Mouse (Mus musculus): Measurements from ENCODE around the gene Mup15. TPM values are rescaled to one million over a fixed set of nuclear protein-coding genes. Genes with fewer than 3 reads are reported as not detected.
"Not testable (repeated sequence)": the region's sequence is repeated elsewhere in the genome, so short reads cannot be mapped to it uniquely, and the experiment has no call there.

The Mup15 gene
- polyA plus RNA-seq (2012; rRNA removed) = not detected in 2 replicates

DNA sequence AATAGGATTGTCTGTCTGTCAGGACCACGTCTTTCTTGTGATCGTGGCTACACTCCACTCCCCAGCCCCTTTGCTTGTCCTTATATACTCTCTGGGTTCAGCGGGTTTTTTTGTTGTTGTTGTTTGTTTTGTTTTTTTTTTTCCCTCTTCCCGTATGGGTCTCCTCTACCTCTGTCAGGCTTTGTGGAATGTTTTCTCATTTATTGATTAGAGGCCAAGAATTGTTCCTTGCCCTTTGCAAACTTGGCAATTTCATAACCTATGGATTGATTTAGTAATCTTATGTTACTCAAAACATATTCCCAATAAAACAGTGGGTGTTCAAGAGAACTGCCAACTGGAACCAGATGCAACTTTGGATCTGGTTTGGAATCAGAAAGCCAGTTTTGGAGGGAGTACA lies at the start of gene Mup15:
Gene Mup15 (minus strand): TSS at position 101 of the 400 bp plus-strand sequence.
- not testable (repeated sequence) for DNase-seq (ENCODE audit: low read depth)

Other genes with a start within 250 kb of the Mup15 start
- gene Mup13, start 211.5 kb downstream of the Mup15 start, polyA plus RNA-seq (2012; rRNA removed) = not detected in 2 replicates
- gene Mup14, start 135.7 kb downstream of the Mup15 start, polyA plus RNA-seq (2012; rRNA removed) = 0.19 TPM in 1 of 2 replicates, not detected in the other
- not detected in 2 replicates for gene Mup16, start 79.8 kb upstream of the Mup15 start, polyA plus RNA-seq (2012; rRNA removed)
- gene Mup17, start 156.1 kb upstream of the Mup15 start, polyA plus RNA-seq (2012; rRNA removed) = not detected in 2 replicates
- not detected in 2 replicates for gene Mup18, start 234.4 kb upstream of the Mup15 start, polyA plus RNA-seq (2012; rRNA removed)